Mouse (Mus musculus) right cerebral cortex, postnatal 36 days (tissue): ENCODE results near the gene Clns1a.

Experiments used
- DNase-seq, 2 experiments: peaks; one replicate each; pipeline ENCODE4 v3.0.0; 2022; ENCODE audit warnings: low spot score in 2 of 2, mixed read lengths in 1 of 2

Gene Clns1a

DNA sequence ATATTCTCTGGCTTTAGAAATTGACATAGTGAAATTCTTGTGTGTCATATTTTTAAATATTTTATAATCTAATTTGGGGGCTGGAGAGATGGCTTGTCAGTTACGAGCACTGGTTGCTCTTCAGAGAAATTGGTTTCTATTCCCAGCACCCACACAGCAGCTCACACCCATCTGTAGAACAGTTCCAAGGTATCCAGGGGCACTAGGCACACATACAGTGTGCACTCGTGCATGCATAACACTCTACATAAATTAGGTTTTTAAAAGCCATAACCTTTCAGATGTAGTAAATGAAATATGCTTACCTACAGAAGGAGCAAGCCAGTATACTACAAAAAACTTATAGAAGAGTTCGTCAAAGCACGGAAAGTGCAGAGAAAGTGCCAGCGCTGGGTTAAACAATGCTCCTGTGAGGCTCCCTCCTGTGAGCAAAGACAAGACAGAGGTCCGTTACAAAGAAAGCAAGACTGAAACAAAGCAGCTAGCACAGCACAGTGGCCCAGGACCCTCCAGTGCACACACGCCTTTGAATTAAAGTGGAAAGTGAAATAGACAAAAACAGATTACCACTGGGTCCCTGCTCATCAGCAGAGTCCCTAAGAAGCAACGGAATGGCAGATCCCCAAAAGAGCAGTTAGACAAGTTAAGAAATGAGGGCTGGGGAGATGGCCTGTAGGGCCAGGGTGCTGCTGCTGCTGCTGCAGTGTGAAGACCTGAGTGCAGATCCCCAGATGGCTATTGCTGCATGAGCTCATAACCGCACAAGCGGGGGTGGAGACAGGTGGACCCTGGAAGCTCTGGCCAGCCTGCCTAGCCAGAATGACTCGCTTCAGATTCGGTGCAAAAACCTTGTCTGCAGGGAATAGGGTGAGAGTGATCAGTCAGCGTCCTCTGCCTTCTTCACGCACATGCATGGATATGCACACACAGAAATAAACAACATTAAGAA, 32.5 kb downstream of the Clns1a start:
- no peak for DNase-seq

DNA sequence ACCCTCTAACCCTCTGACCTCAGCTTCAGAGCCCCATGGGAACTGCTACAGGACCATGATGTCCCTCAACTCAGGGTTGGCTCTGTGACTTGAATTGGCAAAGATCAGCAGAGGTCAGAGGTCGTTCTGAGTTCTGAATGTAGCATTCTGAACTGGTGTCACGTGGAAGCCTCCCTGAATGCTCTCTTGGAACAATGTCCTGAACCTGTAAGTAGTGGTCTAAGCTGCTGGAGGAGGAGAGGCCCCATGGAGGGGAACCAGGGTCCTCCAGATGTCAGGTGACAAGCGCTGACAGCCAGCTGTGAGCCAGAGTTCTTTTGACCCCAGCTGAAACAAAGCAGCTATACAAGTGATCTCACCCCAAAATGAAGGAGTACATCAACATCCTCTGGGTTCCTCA, 34.0 kb downstream of the Clns1a start:
- no peak for DNase-seq

DNA sequence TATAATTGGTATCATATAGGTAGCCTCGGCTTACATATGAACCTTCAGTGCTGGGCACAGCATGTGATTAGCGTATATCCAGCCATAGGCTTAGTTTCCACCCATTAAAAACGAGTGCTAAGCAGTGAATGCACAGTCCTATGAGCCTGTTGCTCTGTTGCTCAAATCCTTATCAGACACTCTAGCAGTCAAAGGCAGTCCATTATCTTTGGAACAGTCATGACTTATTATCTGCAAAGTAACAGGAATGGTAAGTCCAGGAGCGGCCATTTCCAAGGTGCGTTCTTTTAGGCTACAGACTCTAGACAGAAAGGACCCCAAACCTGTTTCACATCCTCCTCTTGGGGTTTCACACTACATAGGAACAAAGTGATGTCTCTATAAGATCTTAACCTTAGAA, 37.2 kb downstream of the Clns1a start:
- DNase-seq, result no peak

DNA sequence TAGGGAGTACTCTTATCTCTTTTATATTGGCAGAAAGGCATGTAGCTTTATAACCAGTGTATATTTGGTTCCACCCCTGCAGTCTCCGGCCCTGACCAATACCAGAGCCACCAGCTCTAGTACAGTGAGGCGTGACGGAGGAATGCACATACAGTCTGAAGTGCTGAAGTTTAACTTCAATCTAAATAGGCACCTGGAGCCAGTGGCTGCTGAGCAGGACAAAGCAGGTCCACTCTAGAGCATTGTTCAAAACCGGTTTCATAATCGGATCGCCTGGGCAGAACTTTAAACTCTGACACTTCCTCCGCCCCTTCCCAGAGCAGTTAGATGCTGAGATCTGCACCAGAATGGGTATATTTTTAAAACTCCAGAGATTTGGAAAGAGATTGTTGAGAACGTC, 38.6 kb downstream of the Clns1a start:
- DNase-seq, result no peak

DNA sequence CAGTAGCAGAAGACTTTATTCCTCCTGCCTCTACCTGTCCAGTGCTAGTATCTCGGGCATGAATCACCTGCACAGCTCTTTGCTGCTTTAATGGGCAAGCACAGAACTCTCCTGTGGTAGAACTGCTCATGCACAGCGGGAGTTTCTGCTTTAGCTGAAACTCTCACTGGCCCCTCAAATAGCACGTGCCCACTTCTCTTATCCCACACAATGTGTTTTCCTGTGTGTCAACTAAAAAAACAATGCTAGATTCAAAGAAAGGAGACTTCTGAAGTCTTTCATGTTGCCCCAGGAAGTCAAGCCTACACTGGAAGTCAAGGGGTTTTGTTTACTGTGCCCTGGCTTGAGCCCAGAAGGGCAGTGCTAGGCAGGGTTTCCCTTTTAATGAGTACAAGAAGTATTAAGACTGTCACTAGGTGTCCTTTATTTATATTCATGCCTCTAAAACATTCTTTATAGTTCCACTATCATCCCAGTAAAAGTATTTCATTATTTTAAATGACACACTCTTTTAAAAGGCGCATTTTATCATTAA, 39.5 kb downstream of the Clns1a start:
- DNase-seq, result no peak

DNA sequence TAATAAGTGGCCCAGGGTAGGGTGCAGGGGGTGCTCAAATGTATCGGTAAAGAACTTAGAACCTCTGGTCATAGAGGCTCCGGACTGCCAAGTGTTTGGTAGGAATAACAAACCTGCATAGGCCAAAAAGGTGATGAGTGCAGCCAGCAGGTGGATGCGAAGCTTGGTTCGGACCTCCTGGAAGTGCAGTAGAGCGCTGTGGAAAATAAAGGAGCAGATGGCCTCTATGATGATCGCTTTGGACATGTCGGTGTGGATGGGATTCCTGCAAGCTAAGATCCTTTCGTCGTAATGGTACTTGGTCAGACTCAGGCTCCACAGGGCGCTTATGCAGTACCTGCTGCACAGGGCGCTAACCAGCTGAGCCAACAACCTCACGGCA, 40.8 kb downstream of the Clns1a start:
- no peak for DNase-seq

DNA sequence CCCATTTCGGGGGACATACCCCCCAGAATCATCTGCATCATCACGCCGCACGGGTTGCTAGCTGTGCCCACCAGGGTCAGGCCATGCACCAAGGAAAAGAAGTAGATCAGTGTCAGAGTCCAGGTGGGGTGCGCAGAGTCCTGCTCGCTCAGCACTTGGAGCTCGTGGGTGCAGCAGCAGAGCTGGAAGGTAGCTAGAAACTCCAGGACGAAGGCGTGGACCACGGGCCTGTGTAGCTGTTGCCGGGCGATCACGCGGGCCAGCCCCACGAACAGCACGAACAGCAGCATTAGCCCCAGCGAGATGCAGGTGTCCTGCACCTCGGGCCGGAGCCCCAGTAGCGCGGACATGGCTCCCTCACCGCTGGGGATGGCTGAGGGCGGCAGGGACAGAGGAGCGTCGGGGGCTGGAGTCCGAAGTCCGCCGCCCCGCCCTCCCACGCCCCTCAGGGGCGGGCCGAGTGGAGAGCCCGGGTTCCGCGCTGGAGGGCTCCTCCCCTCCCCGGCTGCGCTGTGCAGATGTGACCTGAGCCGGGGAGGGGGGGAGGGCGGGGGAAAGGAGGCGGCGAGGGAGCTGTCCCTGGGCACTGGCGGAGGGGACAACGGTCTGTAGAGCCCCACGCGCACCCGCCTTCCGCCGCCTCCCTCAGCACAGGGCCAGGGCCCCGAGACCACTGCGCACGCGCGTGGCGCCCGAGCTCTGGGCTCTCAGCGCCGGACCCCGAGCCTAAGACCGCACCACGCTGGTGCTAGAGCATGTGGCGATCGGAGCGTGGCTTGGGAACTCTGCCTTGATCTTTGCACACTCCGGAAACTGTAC, 41.4 kb downstream of the Clns1a start, which contains the start of gene Aqp11:
Gene Aqp11 (minus strand): TSS at position 652 of the 819 bp plus-strand sequence.
- peak; percentile 62 to 76 for DNase-seq

DNA sequence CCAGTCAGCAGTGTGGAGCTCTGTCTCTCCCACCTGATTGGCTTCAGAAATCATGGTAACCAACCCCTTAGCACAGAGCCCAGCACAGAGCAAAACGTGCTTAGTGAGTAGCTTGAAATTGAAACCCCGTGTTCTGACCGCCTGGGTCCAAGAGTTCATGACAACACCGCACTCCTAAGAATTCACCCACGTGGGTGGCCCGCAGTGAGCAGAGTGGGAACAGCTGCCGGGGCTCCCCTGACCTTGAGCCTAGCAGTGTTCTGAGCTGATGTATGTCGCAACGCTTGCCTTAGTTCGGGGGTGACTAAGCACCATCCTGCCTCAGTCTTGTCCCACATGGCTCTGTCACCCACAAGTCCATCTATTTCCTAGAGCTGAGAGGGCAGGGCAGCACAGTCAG, 44.5 kb downstream of the Clns1a start:
- DNase-seq, result no peak

DNA sequence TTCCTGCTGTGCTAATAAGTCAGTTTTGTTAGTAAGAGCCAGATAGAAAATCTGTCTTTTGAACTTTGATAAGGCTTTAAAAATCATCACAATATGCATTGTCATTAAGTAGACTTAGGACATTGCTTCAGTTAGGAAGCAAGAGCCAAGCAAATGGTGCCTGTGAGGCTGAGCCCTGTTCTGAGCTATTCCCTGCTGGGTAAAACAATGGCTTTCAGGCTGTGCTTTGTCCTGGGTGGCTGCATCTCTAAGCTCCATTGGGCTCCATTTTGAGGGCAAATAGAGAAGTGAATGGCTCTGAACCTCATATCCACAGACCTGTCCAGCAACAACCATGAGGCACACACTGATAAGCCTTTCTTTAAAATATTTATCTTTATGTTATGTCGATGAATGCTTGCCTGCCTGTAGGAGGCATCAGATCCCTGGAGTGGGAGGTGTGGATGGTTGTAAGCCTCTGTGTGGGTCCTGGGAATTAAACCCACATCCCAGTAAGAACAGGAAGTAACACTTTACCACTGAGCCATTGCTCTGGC, 45.4 kb downstream of the Clns1a start:
- no peak for DNase-seq

DNA sequence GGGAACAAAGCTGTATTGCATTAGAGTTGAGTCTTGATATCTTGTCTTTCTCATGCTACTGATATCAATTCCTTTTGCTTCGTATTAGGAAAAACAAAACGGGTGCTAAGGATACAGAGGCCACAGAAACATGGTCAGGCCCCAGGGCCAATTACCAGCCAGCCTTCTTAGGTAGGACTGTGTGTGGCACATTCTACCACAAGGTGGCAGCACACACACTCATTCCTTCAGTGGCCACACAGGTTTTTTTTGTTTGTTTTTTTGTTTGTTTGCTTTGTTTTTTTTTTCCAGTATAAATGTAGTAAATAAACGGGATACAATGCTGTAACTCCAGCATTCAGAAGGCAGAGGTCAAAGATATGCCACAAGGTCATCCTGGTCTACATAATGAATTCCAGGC, 48.9 kb downstream of the Clns1a start:
- peak in 1 of 2 experiments; percentile 34 for DNase-seq

DNA sequence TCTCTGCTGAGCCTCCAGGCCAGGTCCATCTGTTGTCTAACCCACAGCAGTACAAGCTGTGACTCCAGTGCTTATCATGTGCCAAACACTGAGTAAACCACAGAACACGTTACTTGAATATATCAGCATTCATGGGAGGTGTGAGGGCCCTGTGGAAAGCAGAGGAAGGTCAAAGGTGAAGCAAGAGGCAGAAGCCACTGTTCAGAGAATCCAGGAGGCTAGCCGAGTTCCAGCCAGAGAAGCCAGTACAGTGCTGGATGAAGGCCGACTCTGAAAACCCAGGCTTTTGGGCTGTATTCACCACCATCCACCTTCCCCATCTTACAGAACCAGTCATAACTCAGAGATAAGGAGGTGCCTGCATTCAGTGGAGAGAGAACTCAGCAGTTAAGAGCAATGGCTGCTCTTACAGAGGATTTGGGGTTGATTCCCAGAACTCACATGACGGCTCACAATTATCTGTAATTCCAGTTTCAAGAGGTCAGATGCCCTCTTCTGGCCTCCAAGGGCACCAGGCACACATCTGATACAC, 50.8 kb downstream of the Clns1a start:
- no peak for DNase-seq

DNA sequence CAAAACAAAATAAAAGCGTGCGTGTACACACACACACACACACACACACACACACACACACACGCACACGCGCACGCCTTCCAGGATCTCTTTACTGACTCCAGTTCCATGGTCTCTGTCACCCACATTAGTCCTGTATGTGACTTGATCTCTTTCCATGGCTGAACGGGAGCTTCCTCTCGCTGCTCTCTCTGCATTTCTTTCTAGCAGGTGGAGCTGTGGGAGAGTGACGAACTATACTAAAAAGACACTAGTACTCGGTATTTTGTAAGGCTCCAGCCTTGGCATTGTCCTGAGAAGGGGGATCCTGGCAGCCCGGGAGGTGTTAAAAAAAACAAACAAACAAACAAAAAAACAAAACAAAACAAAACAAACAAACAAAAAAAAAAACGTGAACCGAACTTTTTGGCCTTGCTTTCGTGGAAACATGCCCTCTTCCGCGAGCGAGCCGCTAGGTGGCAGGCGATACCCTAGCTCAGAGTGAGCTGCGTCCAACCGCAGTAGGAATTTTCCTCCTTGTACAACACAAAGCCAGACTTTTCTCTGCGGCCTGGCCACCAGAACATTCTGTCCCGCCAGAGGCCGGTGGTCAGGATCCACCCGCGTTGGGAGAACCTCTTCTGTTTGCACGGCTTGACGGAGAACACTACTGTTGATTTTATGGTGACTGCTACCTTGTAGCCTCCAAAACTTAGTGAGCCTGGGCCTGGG, 51.5 kb downstream of the Clns1a start:
- DNase-seq, result peak; percentile 69 to 72

DNA sequence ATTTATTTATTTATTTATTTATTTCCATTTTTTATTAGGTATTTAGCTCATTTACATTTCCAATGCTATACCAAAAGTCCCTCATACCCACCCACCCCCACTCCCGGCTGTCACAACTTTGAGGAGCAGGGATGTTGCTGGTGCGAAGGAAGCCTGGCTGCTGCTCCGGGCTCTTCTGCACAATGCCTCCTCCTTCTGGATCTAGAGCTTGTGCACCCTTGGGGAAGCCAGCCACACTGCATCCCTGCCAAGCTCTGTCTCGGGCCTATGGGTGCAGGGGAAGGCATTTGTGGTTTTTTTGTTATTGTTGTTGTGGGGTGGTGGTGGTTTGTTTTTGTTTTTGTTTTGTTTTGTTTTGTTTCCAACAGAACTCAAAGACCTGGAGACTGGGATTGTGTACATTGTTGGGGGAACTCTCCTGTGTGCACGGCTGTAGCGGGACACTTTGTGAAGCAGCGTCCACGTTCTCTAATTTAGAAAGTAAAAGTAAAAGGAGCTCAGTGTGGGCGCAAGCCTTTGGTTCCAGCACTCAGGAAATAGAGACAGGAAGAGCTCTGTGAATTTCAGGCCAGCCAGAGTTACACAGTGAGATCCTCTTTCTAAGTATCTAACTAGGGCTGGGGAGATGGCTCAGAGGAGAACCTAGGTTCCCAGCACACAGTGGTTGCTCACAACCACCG, 52.2 kb downstream of the Clns1a start:
- no peak for DNase-seq

DNA sequence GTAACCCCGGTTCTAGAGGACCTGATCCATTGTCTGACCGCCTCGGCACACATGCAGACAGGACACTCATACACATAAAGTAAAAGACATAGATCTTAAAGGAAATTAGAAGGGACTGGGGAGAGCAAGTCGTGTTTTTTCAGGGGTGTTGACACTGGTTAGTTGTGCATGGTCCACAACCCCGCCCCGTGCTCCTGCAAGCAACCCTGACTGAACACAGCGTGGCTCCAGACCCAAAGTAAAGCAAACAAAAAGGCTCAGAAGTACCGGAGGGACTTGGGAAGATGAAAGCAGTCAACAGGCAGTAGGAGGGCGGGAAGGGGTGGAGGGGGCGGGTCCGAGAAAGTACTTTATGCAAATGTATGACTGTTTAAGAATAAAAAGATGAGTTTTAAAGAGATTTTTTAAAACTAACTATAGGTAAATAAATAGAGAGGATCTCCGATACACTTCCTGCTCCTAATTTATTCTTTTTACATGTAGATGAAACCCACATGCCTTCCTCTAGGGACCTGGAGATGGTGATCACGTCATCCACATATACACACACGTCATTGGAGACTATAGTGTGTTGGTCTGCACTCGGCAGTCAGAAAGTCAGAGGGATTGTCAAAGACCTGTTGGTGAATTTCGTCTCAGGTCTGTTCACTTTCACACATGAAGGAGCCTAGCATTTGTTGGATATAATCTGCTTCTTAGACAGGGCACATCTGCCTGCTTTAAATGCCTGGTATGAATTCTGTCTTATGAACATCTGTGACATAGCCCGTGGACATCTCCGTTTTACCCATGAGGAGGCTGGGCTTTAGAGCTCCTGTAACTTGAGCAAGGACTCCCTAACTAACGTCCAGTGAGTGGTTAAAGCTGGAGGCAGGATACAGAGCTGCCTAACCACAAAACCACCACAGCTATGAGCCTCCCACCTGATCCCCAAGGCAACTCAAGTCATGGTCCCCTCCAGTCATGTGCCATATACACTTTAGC, 53.1 kb downstream of the Clns1a start:
- no peak for DNase-seq

DNA sequence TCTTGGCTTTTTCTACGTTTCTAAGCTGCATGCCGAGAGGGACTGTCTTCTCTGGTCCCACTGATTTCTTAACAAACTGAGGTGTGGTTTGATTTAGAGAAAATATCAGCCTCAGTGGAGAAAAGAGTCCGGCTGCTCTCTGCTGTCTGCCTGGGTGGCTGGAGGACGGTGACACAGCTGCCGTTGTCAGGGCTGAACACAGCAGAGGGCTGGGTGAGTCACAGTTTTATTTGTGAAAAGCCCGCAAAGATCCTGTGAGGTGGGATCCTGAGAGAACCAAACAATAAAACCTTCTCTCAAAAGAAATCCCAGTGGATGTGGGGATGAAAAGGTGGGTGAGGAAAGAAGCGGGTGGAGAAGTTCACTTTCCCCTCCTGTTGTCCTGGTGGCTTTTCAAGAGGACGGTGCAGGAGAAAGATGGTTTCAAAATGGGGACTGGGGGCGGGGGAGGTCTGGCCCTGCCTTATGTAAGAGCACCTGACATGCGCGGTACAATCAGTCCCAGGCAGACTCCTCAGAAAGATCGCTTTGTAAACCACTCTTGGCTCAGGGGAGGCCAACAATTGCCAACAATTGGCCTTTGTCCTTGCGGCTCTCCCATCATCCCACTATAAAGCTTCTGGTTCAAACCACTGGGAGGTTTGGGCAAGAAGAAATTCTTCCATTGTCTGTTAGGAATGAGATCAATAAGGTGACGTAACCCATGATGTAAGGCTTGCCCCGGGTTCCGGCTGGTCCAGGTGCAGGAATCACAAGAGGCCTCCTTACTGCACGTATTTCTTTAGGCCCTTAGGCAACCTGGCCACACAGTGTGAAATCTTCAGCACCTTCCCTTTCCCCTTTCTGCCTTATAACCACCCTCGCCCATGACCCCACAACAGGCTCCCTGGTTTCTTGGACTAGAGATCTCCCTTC, 60.8 kb downstream of the Clns1a start:
- no peak for DNase-seq

DNA sequence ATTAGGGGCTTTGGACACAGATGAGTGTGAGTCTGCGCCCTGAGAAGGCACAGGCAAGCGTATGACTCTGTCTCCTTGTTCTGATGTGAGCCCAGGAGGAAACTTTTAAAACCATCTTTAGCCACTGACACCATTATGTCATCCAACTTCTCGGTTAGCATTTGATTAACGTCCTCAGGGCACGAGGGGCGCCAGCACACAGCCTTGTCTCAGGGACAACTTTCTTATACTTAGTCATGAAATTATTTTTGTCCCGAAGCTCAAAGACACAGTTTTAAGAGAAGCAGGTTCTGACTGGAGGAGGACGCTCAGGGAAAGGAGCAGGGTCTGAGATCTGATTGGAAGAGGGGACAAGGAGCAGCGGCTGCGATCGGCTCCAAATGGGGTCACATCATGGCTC, 68.2 kb downstream of the Clns1a start:
- no peak for DNase-seq

DNA sequence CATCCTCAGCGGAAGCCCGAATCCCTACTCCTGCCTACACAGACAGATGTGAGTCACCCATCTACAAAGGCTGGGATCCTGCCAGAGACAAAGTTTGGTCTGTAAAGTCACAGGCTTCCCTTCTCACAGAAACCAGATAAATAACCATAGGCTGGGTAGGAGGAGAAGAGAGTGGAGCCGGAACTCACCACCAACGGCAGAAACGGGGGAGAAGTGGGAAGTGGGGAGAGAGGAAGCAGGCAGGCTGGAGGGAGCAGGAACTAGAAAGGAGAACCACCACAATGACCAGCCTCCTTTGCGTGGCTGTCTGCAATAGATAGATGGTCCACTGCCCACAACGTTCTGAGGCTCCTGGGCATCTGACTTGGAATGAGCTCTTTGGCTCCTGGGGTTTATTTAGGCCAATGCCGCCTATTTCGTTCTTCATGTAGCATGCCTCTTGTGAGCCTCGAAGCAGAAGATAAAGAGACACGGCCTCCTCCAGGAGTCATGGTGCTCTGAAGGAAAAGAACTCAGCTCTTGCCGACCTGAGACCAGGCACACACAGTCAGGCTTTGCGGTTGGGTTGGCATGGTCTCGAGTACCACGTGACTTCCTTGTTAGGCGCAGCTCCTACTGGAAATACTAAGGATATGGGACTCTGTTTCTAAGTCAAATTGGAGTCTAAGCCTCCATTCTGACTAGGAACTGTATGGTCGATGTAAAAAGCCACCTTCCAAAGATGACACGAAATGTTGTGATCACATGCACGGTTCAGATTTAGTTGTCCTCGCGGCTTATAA, 68.9 kb downstream of the Clns1a start:
- peak; percentile 70 to 73 for DNase-seq

DNA sequence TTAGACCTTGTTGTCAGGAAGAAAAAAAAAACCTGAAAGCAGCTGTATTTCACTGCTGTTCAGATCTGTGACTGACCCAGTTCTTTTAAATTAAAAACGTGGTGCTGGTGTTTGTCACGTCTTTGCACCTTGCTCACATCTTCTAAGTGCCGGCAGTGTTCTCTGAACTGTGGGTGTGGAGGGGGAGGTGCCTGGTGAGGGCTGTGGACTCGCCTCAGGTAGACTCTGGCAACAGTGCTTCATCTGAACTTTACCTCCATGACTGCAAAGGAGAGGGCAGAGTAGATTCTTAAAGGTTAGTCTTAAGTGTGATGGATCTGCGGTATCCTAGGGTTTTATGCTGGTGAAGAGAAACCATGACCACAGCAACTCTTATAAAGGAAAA, 69.5 kb downstream of the Clns1a start:
- DNase-seq, result no peak
